Mouse (Mus musculus) limb, embryonic 11.5 days (tissue): ENCODE data around the gene Stk38l. TPM values are rescaled to one million over a fixed set of nuclear protein-coding genes. Genes with fewer than 3 reads are reported as not detected.
"Not testable (repeated sequence)": the region's sequence is repeated elsewhere in the genome, so short reads cannot be mapped to it uniquely, and the experiment has no call there.

Experiments used
- ATAC-seq: fragments of 200-750 bp; cut with Nextera tagmentation; 2 replicates; pipeline ENCODE4 v1.8.0; 2017; ENCODE audit warnings: low read depth; ENCODE audit not compliant: insufficient number of reproducible peaks, low FRiP score, low TSS enrichment
- DNase-seq: peaks from one replicate; pipeline ENCODE4 v3.0.0-alpha.2; 2015; ENCODE audit warnings: low spot score
- H3K27ac ChIP-seq: fragments of 300-500 bp; sonication (generic); replicated peaks from 2 replicates; pipeline ENCODE4 v1.5.1; 2014; ENCODE audit warnings: low read depth, mild to moderate bottlenecking, low read length
- H3K27me3 ChIP-seq: fragments of 300-500 bp; sonication (generic); 2 replicates; pipeline ENCODE4 v1.6.1; 2014; ENCODE audit warnings: mild to moderate bottlenecking, low read length, mixed read lengths; ENCODE audit not compliant: control insufficient read depth, insufficient read depth
- H3K36me3 ChIP-seq: fragments of 300-500 bp; sonication (generic); 2 replicates; pipeline ENCODE4 v1.6.1; 2014; ENCODE audit warnings: mild to moderate bottlenecking, low read length, moderate library complexity, mixed read lengths; ENCODE audit not compliant: control insufficient read depth, insufficient read depth
- H3K4me1 ChIP-seq: fragments of 300-500 bp; sonication (generic); 2 replicates; pipeline ENCODE4 v1.6.1; 2014; ENCODE audit warnings: low read length, mixed read lengths; ENCODE audit not compliant: control insufficient read depth, insufficient read depth
- H3K4me2 ChIP-seq: fragments of 300-500 bp; sonication (generic); 2 replicates; pipeline ENCODE4 v1.6.1; 2014; ENCODE audit warnings: low read depth, mild to moderate bottlenecking, moderate library complexity; ENCODE audit not compliant: severe bottlenecking
- H3K4me3 ChIP-seq: fragments of 300-500 bp; sonication (generic); 2 replicates; pipeline ENCODE4 v1.5.1; 2014; ENCODE audit warnings: low read depth, low read length
- H3K9ac ChIP-seq: fragments of 300-500 bp; sonication (generic); 2 replicates; pipeline ENCODE4 v1.6.1; 2014; ENCODE audit warnings: mild to moderate bottlenecking, low read length
- H3K9me3 ChIP-seq: fragments of 300-500 bp; sonication (generic); 2 replicates; pipeline ENCODE4 v1.6.1; 2016; ENCODE audit warnings: low read length; ENCODE audit not compliant: control insufficient read depth
- WGBS: fragments of 180-500 bp; shearing (Covaris S2); extraction: QIAGEN DNeasy Blood & Tissue Kit; methylation state at CpG from one replicate; pipeline ENCODE4 v1.1.7; 2014; 5-methylcytosine and 5-hydroxymethylcytosine counted together
- polyA plus RNA-seq: library from polyadenylated mRNA; unstranded; fragments of >200 nt; fragmentation: Nextera tagmentation; extraction: Ambion mirVana; gene quantifications from 2 replicates; pipeline ENCODE4 v1.2.1, GENCODE M21; 2014

The Stk38l gene
- polyA plus RNA-seq, 1 experiment from 2014 or later: 20.4 TPM

DNA sequence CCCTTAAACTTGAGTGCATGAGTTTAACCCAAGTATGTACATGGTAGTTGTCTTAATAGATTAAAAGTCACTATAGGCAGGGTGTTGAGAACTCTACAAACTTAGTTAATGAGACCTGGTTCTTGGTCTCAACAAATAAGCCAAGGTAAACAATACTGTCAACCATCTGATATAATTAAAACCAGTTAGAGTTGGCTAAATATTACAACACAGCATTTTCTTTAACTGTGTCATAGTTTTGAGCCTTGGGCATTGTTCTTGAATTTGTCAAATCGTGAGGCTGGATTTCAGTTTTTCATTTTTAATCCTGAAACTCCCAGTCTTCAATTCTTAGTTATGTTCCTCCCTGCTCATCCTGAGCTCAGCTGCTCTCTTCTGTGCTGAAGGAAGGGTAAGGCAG lies 6.2 kb downstream of the Stk38l start:
- Histone ChIP-seq H3K4me3 (no peak overlapping the region), H3K9ac (no peak overlapping the region), H3K9me3 (no peaks in the 10 kb centered on the region), H3K27ac (no peak overlapping the region), H3K27me3 (no peaks in the 10 kb centered on the region), H3K4me2 (no peak overlapping the region), H3K4me1 (peaks cover 9% of the 10 kb centered on the region; the same call in 1 of the 2 replicates), H3K36me3 (no peaks in the 10 kb centered on the region)
- DNase-seq (no peak), ATAC-seq (no peak)
- 100% methylated on average over 1 of the region's 1 CpGs for WGBS

DNA sequence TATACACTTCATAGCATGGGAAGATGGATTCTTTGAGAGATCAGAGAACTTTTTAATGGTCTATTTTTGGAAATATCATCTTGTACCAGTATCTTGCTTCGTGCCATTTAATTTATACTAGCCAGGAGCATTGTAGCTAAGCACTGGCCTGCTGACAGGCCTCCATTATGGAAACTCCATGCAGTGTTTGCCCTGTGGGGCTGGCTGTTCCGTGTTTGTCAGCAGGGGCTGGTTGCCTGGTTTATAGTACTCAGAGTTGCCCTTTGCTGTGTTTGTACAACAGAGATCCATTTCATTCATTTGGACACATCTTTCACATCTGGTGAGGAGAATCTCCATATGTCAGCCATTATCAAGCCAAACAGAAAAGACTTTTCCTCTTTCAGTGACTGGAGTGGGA lies 6.9 kb downstream of the Stk38l start:
- Histone ChIP-seq H3K4me2 (no peak overlapping the region), H3K9ac (no peak overlapping the region), H3K27me3 (no peaks in the 10 kb centered on the region), H3K27ac (no peak overlapping the region), H3K36me3 (no peaks in the 10 kb centered on the region), H3K9me3 (no peaks in the 10 kb centered on the region), H3K4me1 (peaks cover 9% of the 10 kb centered on the region; the same call in 1 of the 2 replicates), H3K4me3 (no peak overlapping the region)
- ATAC-seq (no peak), DNase-seq (no peak)
- WGBS: 73% methylated on average over 2 of the region's 2 CpGs

DNA sequence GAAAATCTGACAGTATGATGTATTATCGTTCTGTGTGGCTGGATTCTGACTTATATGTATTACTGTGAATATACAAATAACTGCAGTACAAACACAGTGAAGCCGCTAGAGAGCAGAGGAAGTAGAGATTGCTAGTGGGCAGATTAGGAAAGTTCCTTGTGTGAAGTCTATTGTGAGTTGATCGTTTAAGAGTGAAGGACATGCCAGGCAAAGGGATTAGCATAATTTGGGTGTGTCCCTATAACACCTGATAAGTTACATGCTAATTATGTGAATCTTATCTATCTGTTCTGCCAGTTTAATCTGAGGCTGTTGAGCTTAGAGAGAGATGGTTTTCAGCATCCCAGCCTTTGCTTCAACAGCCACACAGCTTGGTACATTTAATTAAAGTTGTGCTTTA lies 7.4 kb downstream of the Stk38l start:
- no peak for DNase-seq
- Histone ChIP-seq H3K9ac (no peak overlapping the region), H3K36me3 (no peaks in the 10 kb centered on the region), H3K4me2 (no peak overlapping the region), H3K4me1 (peaks cover 9% of the 10 kb centered on the region; the same call in 1 of the 2 replicates), H3K27me3 (no peaks in the 10 kb centered on the region), H3K27ac (no peak overlapping the region), H3K4me3 (no peak overlapping the region), H3K9me3 (no peaks in the 10 kb centered on the region)
- ATAC-seq: no peak
- WGBS: 87% methylated on average over 3 of the region's 3 CpGs

DNA sequence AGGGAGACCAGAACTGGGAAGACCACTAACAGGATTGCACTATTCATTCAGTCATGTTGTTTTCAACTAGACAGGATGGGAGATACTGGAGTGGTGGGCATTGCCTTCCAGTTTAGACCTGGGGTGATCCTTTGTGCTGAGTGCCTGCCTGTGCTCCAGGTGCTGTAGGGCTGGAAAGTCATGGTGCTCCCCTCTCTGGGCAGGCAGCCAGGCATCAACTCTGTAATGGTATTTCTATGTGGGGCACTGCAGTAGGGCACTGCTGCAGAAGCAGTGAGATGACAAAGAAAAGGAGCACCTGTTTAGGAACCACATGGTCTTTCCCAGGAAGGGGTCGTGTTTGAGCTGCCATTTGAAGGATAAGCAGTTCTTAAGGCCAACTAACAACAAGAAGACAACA lies 7.9 kb downstream of the Stk38l start:
- ATAC-seq (no peak), DNase-seq (no peak)
- Histone ChIP-seq H3K27me3 (no peaks in the 10 kb centered on the region), H3K4me3 (no peak overlapping the region), H3K4me2 (no peak overlapping the region), H3K36me3 (no peaks in the 10 kb centered on the region), H3K9me3 (no peaks in the 10 kb centered on the region), H3K27ac (no peak overlapping the region), H3K9ac (no peak overlapping the region), H3K4me1 (peaks cover 9% of the 10 kb centered on the region; the same call in 1 of the 2 replicates)
- 45% methylated on average over 1 of the region's 1 CpGs for WGBS

DNA sequence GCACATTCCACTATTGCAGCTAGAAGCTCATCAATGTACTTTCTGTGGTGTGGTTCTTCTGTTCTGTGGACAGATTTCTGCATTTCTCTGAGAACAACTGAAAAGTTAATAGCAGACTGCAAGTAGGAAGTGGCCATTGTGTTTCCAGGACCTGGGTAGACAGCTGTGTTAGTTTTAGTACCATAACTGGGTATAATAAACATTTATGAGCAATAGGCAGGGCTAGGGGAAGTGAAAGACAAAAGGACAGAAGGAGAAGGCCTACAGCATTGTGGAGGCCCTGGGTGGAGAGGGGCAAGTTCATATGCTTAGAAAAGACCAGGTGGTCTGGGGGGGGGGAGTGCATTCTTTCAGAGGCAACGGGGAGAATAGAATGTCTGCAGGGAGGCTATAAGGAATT lies 8.8 kb downstream of the Stk38l start:
- Histone ChIP-seq H3K9me3 (no peaks in the 10 kb centered on the region), H3K4me1 (peaks cover 9% of the 10 kb centered on the region; the same call in 1 of the 2 replicates), H3K36me3 (no peaks in the 10 kb centered on the region), H3K4me2 (no peak overlapping the region), H3K27ac (no peak overlapping the region), H3K9ac (no peak overlapping the region), H3K4me3 (no peak overlapping the region), H3K27me3 (no peaks in the 10 kb centered on the region)
- ATAC-seq: no peak
- 82% methylated on average over 1 of the region's 1 CpGs for WGBS
- no peak for DNase-seq

DNA sequence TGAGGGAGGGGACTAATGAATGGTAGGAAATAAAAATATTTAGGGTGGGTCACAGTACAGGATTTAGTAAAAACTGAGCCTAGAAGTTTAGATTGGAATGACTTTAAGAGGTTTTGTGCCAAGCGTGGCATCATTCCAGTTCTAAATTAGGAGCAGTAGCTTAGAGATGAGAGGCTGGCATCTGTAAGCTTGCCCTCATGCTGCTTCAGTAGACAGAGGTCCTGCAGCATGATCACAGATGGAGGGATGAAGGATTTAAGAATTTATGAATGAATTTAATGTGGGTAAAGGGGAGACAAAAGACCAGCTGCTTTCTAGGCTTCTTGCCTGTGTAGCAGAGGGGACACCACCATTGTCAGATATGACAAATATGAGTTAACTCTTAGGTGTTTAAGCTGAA lies 14.1 kb downstream of the Stk38l start:
- DNase-seq: no peak
- 0 out of 2 replicates have a peak, but pooled peaks cover 2% of the 10 kb centered on the region for H3K4me1 ChIP-seq
- no peak for ATAC-seq
- H3K36me3 ChIP-seq: no peaks in the 10 kb centered on the region
- no peak overlapping the region for H3K4me3 ChIP-seq
- H3K27me3 ChIP-seq: no peaks in the 10 kb centered on the region
- WGBS: 90% methylated on average over 1 of the region's 1 CpGs
- H3K4me2 ChIP-seq: no peak overlapping the region
- no peak overlapping the region for H3K9ac ChIP-seq
- no peak overlapping the region for H3K27ac ChIP-seq
- H3K9me3 ChIP-seq: no peaks in the 10 kb centered on the region

DNA sequence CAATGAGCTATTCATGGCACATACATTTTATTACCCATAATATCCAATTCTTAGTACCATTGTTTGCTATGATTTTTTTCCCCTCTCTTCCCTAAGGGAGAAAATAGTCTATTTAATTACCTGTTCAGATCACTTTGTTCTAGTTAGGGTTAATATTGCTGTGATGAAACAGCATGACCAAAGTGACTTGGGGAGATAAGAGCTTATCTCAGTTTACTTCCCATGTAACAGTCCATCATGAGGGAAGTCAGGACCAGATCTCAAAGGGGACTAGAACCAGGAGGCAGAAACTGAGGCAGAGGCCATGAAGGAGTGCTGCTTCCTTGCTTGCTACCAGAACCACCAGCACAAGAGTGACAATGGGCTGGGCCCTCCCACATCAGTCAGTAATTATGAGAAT lies 15.9 kb downstream of the Stk38l start:
- Histone ChIP-seq H3K9me3 (no peaks in the 10 kb centered on the region), H3K4me3 (no peak overlapping the region), H3K27me3 (no peaks in the 10 kb centered on the region), H3K4me1 (no peaks in the 10 kb centered on the region), H3K9ac (no peak overlapping the region), H3K27ac (no peak overlapping the region), H3K4me2 (no peak overlapping the region), H3K36me3 (no peaks in the 10 kb centered on the region)
- DNase-seq (no peak), ATAC-seq (no peak)

DNA sequence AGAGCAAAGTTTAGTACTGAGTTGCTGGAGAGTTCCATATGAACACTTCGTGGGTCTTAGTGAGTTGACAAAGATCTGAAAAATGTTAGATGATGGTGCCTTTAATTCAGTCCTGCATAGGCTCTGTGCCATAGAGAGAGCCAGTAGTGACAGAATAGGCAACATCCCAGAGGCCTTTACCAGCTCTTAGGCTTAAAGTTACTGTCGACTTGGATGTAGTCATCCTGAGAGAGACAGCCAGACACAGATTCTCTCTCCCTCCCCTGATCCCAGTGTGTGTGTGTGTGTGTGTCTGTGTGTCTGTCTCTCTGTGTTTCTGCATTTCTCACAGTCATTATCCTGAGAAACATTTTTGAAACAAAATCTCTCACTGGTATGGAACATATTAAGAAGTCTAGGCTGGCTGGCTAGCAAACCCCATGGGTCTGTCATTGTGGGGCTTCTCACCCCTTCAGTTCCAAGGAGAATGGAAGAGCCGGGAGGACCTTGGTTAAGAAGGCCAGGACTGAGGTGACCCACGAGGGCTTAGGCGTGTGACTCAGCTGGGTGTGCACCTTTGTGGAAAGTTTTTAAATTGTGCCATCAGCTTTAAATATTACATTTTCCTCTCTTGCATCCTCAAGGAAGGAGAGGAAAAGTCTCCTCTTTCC lies 17.3 kb downstream of the Stk38l start:
- 83% methylated on average over 5 of the region's 5 CpGs for WGBS
- DNase-seq: no peak
- Histone ChIP-seq H3K9me3 (no peaks in the 10 kb centered on the region), H3K4me3 (no peak overlapping the region), H3K27me3 (no peaks in the 10 kb centered on the region), H3K4me1 (no peaks in the 10 kb centered on the region), H3K9ac (no peak overlapping the region), H3K36me3 (no peaks in the 10 kb centered on the region), H3K27ac (no peak overlapping the region), H3K4me2 (no peak overlapping the region)
- ATAC-seq: no peak

DNA sequence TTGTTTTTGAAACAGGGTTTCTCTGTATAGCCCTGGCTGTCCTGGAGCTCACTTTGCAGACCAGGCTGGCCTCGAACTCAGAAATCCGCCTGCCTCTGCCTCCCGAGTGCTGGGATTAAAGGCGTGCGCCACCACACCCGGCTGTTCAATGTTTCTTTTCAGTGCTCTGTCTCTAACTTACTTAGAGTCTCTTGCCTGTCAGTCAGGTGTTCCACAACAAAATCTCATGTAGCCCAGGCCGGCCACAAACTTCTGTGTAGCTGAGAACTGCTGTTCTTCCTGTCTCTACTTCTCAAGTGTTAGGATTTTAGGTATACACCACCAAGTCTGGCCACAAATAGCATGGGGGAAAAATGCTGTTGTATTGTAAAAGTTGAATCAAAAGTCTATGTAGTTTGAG lies 19.5 kb downstream of the Stk38l start:
- ATAC-seq, H3K27me3 ChIP-seq, H3K4me1 ChIP-seq, H3K27ac ChIP-seq, H3K9ac ChIP-seq, H3K9me3 ChIP-seq, H3K4me2 ChIP-seq, H3K4me3 ChIP-seq, H3K36me3 ChIP-seq, DNase-seq: not testable (repeated sequence)
- WGBS: 95% methylated on average over 7 of the region's 7 CpGs
